Mouse (Mus musculus) lung, postnatal 0 days (tissue): Measurements from ENCODE around the gene Slc12a1.

Experiments
- CTCF ChIP-seq: IDR thresholded peaks from 2 replicates; pipeline ENCODE4 v1.5.1; 2016; ENCODE audit warnings: antibody characterized with exemption, mild to moderate bottlenecking
- EP300 ChIP-seq: IDR thresholded peaks from 2 replicates; pipeline ENCODE4 v1.6.1; 2016; ENCODE audit warnings: antibody characterized with exemption, mild to moderate bottlenecking, control low read depth

- TF ChIP-seq CTCF = no peak
- no peak for TF ChIP-seq EP300
Measured at GRCm38 (mm10) chr2:125268876-125269275, 116.6 kb downstream of the Slc12a1 start.
